Mouse (Mus musculus) forebrain, embryonic 12.5 days (tissue): ENCODE measurements at regions not wholly inside any gene's neighbourhood (a gene's known extent, or its start where the extent isn't known, plus 50 kb on each side); places are given as distances from the start of the nearest gene placed in this dataset. TPM values are rescaled to one million over a fixed set of nuclear protein-coding genes. Genes with fewer than 3 reads are reported as not detected.

Source experiments
- ATAC-seq: fragments of 200-750 bp; cut with Nextera tagmentation; 2 replicates; pipeline ENCODE4 v1.8.0; 2017; ENCODE audit warnings: moderate TSS enrichment; ENCODE audit not compliant: low FRiP score
- H3K27ac ChIP-seq: fragments of 300-500 bp; sonication (generic); 2 replicates; pipeline ENCODE4 v1.5.1; 2016; ENCODE audit warnings: mild to moderate bottlenecking
- H3K27me3 ChIP-seq: fragments of 300-500 bp; sonication (generic); 2 replicates; pipeline ENCODE4 v1.6.1; 2016; ENCODE audit warnings: mild to moderate bottlenecking
- H3K36me3 ChIP-seq: fragments of 300-500 bp; sonication (generic); replicated peaks from 2 replicates; pipeline ENCODE4 v1.6.1; 2016; ENCODE audit warnings: mild to moderate bottlenecking
- H3K4me1 ChIP-seq: fragments of 300-500 bp; sonication (generic); 2 replicates; pipeline ENCODE4 v1.6.1; 2016
- H3K4me2 ChIP-seq: fragments of 300-500 bp; sonication (generic); 2 replicates; pipeline ENCODE4 v1.6.1; 2016; ENCODE audit warnings: mild to moderate bottlenecking, moderate library complexity
- H3K4me3 ChIP-seq: fragments of 300-500 bp; sonication (generic); replicated peaks from 2 replicates; pipeline ENCODE4 v1.5.1; 2016; ENCODE audit warnings: mild to moderate bottlenecking
- H3K9ac ChIP-seq: fragments of 300-500 bp; sonication (generic); 2 replicates; pipeline ENCODE4 v1.6.1; 2016; ENCODE audit warnings: mild to moderate bottlenecking
- H3K9me3 ChIP-seq: fragments of 300-500 bp; sonication (generic); 2 replicates; pipeline ENCODE4 v1.6.1; 2016
- WGBS: fragments of 180-500 bp; shearing (Covaris S2); methylation state at CpG from one replicate; pipeline ENCODE4 v1.1.7; 2016; 5-methylcytosine and 5-hydroxymethylcytosine counted together
- microRNA-seq: library from miRNA; unstranded; fragments of <30 nt; microRNA quantifications from one replicate; pipeline ENCODE4, GENCODE M21; 2017

GRCm38 (mm10) chr7:61939971-61940705, 406.2 kb upstream of the Ndn start:
- 39% methylated on average over 6 of the region's 6 CpGs for WGBS
- no peaks in the 10 kb centered on the region for H3K4me1 ChIP-seq
- peak overlapping the region; percentile 38 for H3K4me2 ChIP-seq
- H3K36me3 ChIP-seq, result no peaks in the 10 kb centered on the region
- peak overlapping the region; percentile 90 for H3K27ac ChIP-seq
- ATAC-seq, result peak; percentile 98
- H3K4me3 ChIP-seq, result no peak overlapping the region; the same call in 1 of the 2 replicates
- H3K27me3 ChIP-seq, result no peaks in the 10 kb centered on the region
- 0 out of 2 replicates have a peak, but pooled peaks cover 7% of the 10 kb centered on the region for H3K9me3 ChIP-seq
- H3K9ac ChIP-seq, result no peak overlapping the region

GRCm38 (mm10) chr7:61982203-61982932, 364.0 kb upstream of the Ndn start:
- no peaks in the 10 kb centered on the region for H3K36me3 ChIP-seq
- no peaks in the 10 kb centered on the region for H3K9me3 ChIP-seq
- H3K4me3 ChIP-seq, result no peak overlapping the region
- H3K4me1 ChIP-seq, result no peaks in the 10 kb centered on the region; the same call in 1 of the 2 replicates
- WGBS, result 51% methylated on average over 2 of the region's 2 CpGs
- H3K27ac ChIP-seq, result no peak overlapping the region
- peak; percentile 83 for ATAC-seq
- no peak overlapping the region for H3K4me2 ChIP-seq
- no peaks in the 10 kb centered on the region for H3K27me3 ChIP-seq
- H3K9ac ChIP-seq, result no peak overlapping the region

GRCm38 (mm10) chr7:62026635-62027034, 319.7 kb upstream of the Ndn start:
- Histone ChIP-seq H3K4me3 (no peak overlapping the region), H3K4me1 (no peaks in the 10 kb centered on the region), H3K27me3 (no peaks in the 10 kb centered on the region), H3K9ac (no peak overlapping the region), H3K27ac (no peak overlapping the region), H3K36me3 (no peaks in the 10 kb centered on the region), H3K9me3 (0 out of 2 replicates have a peak, but pooled peaks cover 6% of the 10 kb centered on the region), H3K4me2 (no peak overlapping the region)
- WGBS, result 66% methylated on average over 3 of the region's 3 CpGs
- 0 out of 2 replicates have a peak, but pooled peaks have one; percentile 41 for ATAC-seq

- Histone ChIP-seq H3K36me3 (no peaks in the 10 kb centered on the region), H3K4me1 (no peaks in the 10 kb centered on the region), H3K9ac (no peak overlapping the region), H3K9me3 (no peaks in the 10 kb centered on the region), H3K27ac (peak overlapping the region; percentile 57), H3K27me3 (no peaks in the 10 kb centered on the region), H3K4me3 (no peak overlapping the region), H3K4me2 (no peak overlapping the region)
- WGBS, result 66% methylated on average over 3 of the region's 3 CpGs
- peak; percentile 91 for ATAC-seq
Measured at GRCm38 (mm10) chr7:62045743-62046451, 300.5 kb upstream of the Ndn start.

GRCm38 (mm10) chr7:62046452-62046809, 299.9 kb upstream of the Ndn start:
- Histone ChIP-seq H3K4me2 (no peak overlapping the region), H3K9ac (no peak overlapping the region), H3K36me3 (no peaks in the 10 kb centered on the region), H3K4me3 (no peak overlapping the region), H3K27me3 (no peaks in the 10 kb centered on the region), H3K9me3 (no peaks in the 10 kb centered on the region), H3K4me1 (no peaks in the 10 kb centered on the region), H3K27ac (peak overlapping the region; percentile 57)
- WGBS, result 71% methylated on average over 2 of the region's 2 CpGs
- ATAC-seq, result 0 out of 2 replicates have a peak, but pooled peaks have one; percentile 64

- Histone ChIP-seq H3K4me2 (no peak overlapping the region), H3K4me3 (no peak overlapping the region), H3K27ac (no peak overlapping the region), H3K36me3 (no peaks in the 10 kb centered on the region), H3K4me1 (no peaks in the 10 kb centered on the region), H3K9ac (no peak overlapping the region), H3K9me3 (no peaks in the 10 kb centered on the region), H3K27me3 (no peaks in the 10 kb centered on the region)
- 50% methylated on average over 1 of the region's 1 CpGs for WGBS
- peak; percentile 57; the same call in 1 of the 2 replicates for ATAC-seq
Measured at GRCm38 (mm10) chr7:62078607-62079006, 267.8 kb upstream of the Ndn start.

GRCm38 (mm10) chr7:62085120-62085849, 261.1 kb upstream of the Ndn start:
- H3K4me2 ChIP-seq, result no peak overlapping the region
- no peak overlapping the region for H3K9ac ChIP-seq
- H3K4me3 ChIP-seq, result no peak overlapping the region
- H3K9me3 ChIP-seq, result no peaks in the 10 kb centered on the region
- no peaks in the 10 kb centered on the region for H3K36me3 ChIP-seq
- ATAC-seq, result peak; percentile 97
- H3K4me1 ChIP-seq, result no peaks in the 10 kb centered on the region
- H3K27me3 ChIP-seq, result no peaks in the 10 kb centered on the region
- peak overlapping the region; percentile 43; the same call in 1 of the 2 replicates for H3K27ac ChIP-seq

Small RNA genes lying in the stretch of these regions (microRNA-seq; reads per million reads assigned to microRNA genes)
- gene Gm24923, result not detected
- gene Mir344-2, result not detected
- 12.4 reads per million, percentile 29 among the genes with 10 or more reads in this experiment for gene Mir344f
- 1.7 reads per million for gene Mir344g
- gene Mir344i, result 0.73 reads per million
